Mouse (Mus musculus) limb, embryonic 13.5 days (tissue): ENCODE results near the gene Tspan1. TPM values are rescaled to one million over a fixed set of nuclear protein-coding genes. Genes with fewer than 3 reads are reported as not detected.

Experiments
- ATAC-seq: fragments of 200-750 bp; cut with Nextera tagmentation; 2 replicates; pipeline ENCODE4 v1.8.0; 2017; ENCODE audit warnings: low read depth, moderate number of reproducible peaks, moderate TSS enrichment; ENCODE audit not compliant: low FRiP score
- H3K27ac ChIP-seq: fragments of 300-500 bp; sonication (generic); 2 replicates; pipeline ENCODE4 v1.5.1; 2015; ENCODE audit warnings: inconsistent platforms, mild to moderate bottlenecking, moderate library complexity
- H3K27me3 ChIP-seq: fragments of 300-500 bp; sonication (generic); 2 replicates; pipeline ENCODE4 v1.6.1; 2015; ENCODE audit warnings: mild to moderate bottlenecking, inconsistent platforms
- H3K36me3 ChIP-seq: fragments of 300-500 bp; sonication (generic); 2 replicates; pipeline ENCODE4 v1.6.1; 2015; ENCODE audit warnings: inconsistent platforms, mild to moderate bottlenecking, moderate library complexity
- H3K4me1 ChIP-seq: fragments of 300-500 bp; sonication (generic); 2 replicates; pipeline ENCODE4 v1.6.1; 2015; ENCODE audit warnings: inconsistent platforms
- H3K4me2 ChIP-seq: fragments of 300-500 bp; sonication (generic); replicated peaks from 2 replicates; pipeline ENCODE4 v1.6.1; 2015; ENCODE audit warnings: inconsistent platforms, mild to moderate bottlenecking, moderate library complexity
- H3K4me3 ChIP-seq: fragments of 300-500 bp; sonication (generic); 2 replicates; pipeline ENCODE4 v1.5.1; 2015; ENCODE audit warnings: moderate library complexity, mild to moderate bottlenecking, inconsistent platforms
- H3K9ac ChIP-seq: fragments of 300-500 bp; sonication (generic); 2 replicates; pipeline ENCODE4 v1.6.1; 2015; ENCODE audit warnings: mild to moderate bottlenecking, inconsistent platforms
- H3K9me3 ChIP-seq: fragments of 300-500 bp; sonication (generic); 2 replicates; pipeline ENCODE4 v1.6.1; 2016; ENCODE audit warnings: inconsistent platforms
- WGBS: fragments of 180-500 bp; shearing (Covaris S2); methylation state at CpG from one replicate; pipeline ENCODE4 v1.1.7; 2015; 5-methylcytosine and 5-hydroxymethylcytosine counted together
- polyA plus RNA-seq: library from polyadenylated mRNA; unstranded; fragments of >200 nt; fragmentation: Nextera tagmentation; extraction: Ambion mirVana; gene quantifications from 2 replicates; pipeline ENCODE4 v1.2.1, GENCODE M21; 2015

Gene Tspan1
- polyA plus RNA-seq, 1 experiment from 2014 or later: 0.10 TPM

- no peak overlapping the region for H3K4me2 ChIP-seq
- H3K9ac ChIP-seq: no peak overlapping the region
- ATAC-seq: no peak
- no peak overlapping the region for H3K4me3 ChIP-seq
- peaks cover 15% of the 10 kb centered on the region for H3K4me1 ChIP-seq
- peaks cover 43% of the 10 kb centered on the region for H3K36me3 ChIP-seq
- H3K27me3 ChIP-seq: no peaks in the 10 kb centered on the region
- WGBS: 81% methylated on average over 4 of the region's 4 CpGs
- no peaks in the 10 kb centered on the region for H3K9me3 ChIP-seq
- no peak overlapping the region for H3K27ac ChIP-seq
Observed at GRCm38 (mm10) chr4:116162142-116162541, 5.3 kb downstream of the Tspan1 start.

DNA sequence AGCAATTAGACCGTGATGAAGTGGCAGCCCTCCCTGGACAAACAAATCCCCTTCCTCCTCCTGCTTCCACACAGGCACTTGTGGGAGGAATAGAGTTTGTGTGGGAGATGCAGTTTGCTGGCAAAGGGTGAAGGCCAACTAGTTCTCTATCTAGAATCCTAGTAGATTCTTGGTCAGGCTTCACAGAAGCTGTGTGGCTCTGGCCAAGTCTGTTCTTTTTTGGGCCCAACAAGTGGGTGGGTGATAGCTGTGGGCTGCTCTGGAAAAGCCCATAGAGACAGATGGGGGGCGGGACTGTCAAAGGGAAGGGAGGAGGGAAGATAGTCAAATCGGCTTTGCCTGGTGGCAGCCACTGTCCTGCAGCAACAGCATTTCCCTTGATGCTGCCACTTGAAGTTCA, 6.6 kb downstream of the Tspan1 start:
- no peak for ATAC-seq
- 78% methylated on average over 3 of the region's 3 CpGs for WGBS

DNA sequence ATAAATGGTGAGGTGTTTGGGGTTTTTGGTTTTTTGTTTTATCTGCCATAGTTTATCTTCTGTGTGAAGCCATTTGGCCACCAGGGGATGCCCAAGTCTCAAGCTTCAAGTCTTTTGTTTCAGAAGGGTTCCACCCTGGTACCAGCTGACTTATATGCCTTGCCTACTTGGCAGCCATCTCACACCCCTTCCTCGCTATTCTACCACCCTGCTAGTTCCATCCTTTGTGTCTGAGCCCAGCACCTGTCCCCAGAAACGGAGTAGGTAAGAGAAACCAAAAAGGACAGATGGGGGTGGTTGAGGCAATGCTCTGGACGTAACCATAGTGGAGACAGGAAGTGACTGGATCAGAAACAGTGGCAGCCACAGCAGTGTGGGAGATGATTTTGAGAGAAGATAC, 7.5 kb downstream of the Tspan1 start:
- Histone ChIP-seq H3K9me3 (no peaks in the 10 kb centered on the region), H3K27me3 (no peaks in the 10 kb centered on the region), H3K4me2 (no peak overlapping the region), H3K9ac (no peak overlapping the region), H3K27ac (no peak overlapping the region), H3K36me3 (peaks cover 66% of the 10 kb centered on the region), H3K4me3 (no peak overlapping the region), H3K4me1 (0 out of 2 replicates have a peak, but pooled peaks cover under 1% of the 10 kb centered on the region)
- 76% methylated on average over 3 of the region's 3 CpGs for WGBS
- no peak for ATAC-seq

More for the DNA sequence above, 6.6 kb downstream of the Tspan1 start:
- H3K27ac ChIP-seq: no peak overlapping the region
- no peak overlapping the region for H3K4me2 ChIP-seq
- H3K27me3 ChIP-seq: no peaks in the 10 kb centered on the region
- H3K9ac ChIP-seq: no peak overlapping the region
- peaks cover 57% of the 10 kb centered on the region for H3K36me3 ChIP-seq
- H3K4me1 ChIP-seq: peaks cover 9% of the 10 kb centered on the region
- no peaks in the 10 kb centered on the region for H3K9me3 ChIP-seq
- H3K4me3 ChIP-seq: no peak overlapping the region

DNA sequence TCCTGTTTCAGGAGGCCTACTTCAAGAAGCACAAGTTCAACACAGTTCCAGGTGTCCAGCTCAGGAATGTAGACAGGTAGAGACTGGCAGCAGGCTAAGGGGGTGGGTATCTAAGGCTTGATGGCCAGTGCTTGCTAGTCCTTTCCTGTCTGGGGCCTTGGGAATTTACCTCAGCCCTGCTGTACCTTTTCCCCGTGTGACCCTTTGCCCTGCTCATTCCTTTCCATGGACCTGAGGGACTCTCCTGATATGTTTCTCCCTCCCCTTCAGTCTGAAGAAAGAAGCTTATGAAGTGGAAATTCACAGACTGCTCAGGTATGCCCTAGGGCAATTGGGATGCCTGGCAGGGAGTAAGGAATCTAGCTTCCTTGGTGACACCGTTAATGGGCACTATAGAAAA, 9.5 kb downstream of the Tspan1 start:
- Histone ChIP-seq H3K27me3 (no peaks in the 10 kb centered on the region), H3K4me1 (no peaks in the 10 kb centered on the region), H3K9ac (no peak overlapping the region), H3K4me2 (no peak overlapping the region), H3K36me3 (peaks cover 86% of the 10 kb centered on the region), H3K9me3 (no peaks in the 10 kb centered on the region), H3K27ac (no peak overlapping the region), H3K4me3 (no peak overlapping the region)
- WGBS: 86% methylated on average over 2 of the region's 2 CpGs
- ATAC-seq: no peak

- Histone ChIP-seq H3K4me3 (no peak overlapping the region), H3K4me1 (peaks cover 14% of the 10 kb centered on the region), H3K4me2 (no peak overlapping the region), H3K9me3 (no peaks in the 10 kb centered on the region), H3K27ac (no peak overlapping the region), H3K36me3 (peaks cover 63% of the 10 kb centered on the region), H3K27me3 (no peaks in the 10 kb centered on the region), H3K9ac (peak overlapping the region; percentile 31; the same call in 1 of the 2 replicates)
- no peak for ATAC-seq
- 92% methylated on average over 15 of the region's 15 CpGs for WGBS
Observed at GRCm38 (mm10) chr4:116152702-116153101, 14.7 kb downstream of the Tspan1 start.

DNA sequence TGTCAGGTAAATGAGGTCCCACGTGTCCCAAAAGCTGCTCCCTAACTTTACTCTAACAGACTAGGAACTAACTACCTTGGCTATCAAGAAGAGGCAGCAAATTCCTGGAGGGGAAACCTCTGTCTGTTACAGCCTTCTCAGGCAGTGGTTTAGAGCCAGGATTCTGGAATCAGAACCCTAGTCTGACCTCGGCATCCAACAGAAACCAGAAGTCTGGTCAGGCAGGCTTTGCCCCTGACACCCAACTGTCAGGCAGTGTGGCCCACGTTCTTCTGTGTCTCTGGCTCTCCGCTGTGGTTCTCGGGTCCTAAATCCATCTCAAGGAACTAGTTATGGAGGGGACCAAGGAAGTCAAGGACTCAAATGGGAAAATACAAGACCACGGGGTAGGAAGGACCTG, 16.2 kb downstream of the Tspan1 start, which contains the start of gene Lurap1:
TSS of gene Lurap1 (minus strand) at position 101 of the 400 bp plus-strand sequence.
- Histone ChIP-seq H3K4me1 (peaks cover 14% of the 10 kb centered on the region), H3K27ac (peak within 1 kb of the TSS; percentile 84), H3K4me3 (peak within 1 kb of the TSS; percentile 77), H3K27me3 (no peaks in the 10 kb centered on the region), H3K9ac (peak within 1 kb of the TSS; percentile 94), H3K36me3 (peaks cover 48% of the 10 kb centered on the region), H3K9me3 (no peaks in the 10 kb centered on the region), H3K4me2 (peak within 1 kb of the TSS; percentile 88)
- WGBS: 73% methylated on average over 6 of the region's 6 CpGs
- no peak for ATAC-seq

DNA sequence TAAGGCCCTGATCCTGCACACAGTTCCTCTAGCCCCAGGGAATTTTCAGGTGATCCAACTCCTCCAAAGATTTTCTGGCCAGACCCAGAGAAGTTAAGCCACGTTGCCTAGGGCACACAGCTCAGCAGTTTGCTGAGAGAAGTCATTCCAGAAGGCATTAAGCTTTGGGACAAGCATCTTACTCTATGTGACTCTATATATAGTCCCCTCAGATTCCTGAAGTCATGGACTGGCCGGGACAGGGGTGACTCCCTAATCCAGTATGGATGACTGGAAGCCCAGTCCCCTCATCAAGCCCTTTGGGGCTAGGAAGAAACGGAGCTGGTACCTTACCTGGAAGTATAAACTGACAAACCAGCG, 16.6 kb downstream of the Tspan1 start:
- 14% methylated on average over 4 of the region's 4 CpGs for WGBS

DNA sequence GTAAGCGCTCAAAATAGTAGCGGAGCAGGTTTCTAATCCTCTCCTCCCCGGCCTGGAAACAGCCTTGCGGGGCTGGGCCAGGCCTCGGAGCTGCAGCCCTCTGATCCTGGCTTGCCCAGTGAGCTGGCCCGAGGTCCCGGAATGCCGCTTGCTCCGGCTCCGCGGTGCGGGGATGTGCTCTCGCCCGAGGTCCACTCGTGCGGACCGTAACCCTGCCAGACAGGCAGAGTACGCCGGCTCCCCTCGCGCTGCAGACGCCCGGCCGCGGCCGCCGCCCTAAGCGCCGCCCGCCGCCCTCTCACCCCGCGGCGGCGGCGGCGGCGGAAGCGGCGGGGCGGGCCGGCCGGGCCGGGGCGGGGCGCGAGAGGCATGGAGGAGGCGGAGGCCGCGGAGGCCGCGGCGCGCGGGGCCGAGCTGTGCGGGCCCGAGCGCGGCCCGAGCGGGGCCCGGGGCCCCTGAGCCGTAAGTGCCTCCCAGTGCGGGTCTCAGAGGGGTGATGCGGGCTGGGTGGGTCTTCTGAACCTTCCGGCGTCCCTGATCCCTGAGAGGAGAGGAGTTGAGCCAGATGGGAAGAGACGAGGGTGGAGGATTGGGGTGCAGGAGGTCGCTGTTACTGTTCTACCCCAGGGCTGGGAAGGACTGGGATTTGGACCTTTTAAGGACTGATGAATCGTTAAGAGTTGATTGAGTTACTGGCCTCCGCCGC, 17.1 kb downstream of the Tspan1 start:
- ATAC-seq: peak; percentile 93

More for the DNA sequence above, 16.6 kb downstream of the Tspan1 start:
- Histone ChIP-seq H3K4me3 (peak overlapping the region; percentile 77), H3K9ac (peak overlapping the region; percentile 94), H3K4me1 (peaks cover 14% of the 10 kb centered on the region), H3K9me3 (no peaks in the 10 kb centered on the region), H3K36me3 (peaks cover 44% of the 10 kb centered on the region), H3K27ac (peak overlapping the region; percentile 73; the same call in 1 of the 2 replicates), H3K27me3 (no peaks in the 10 kb centered on the region), H3K4me2 (peak overlapping the region; percentile 88)
- peak; percentile 38; the same call in 1 of the 2 replicates for ATAC-seq

GRCm38 (mm10) chr4:116149812-116150155, 17.6 kb downstream of the Tspan1 start:
- peak; percentile 9; the same call in 1 of the 2 replicates for ATAC-seq
- peaks cover 14% of the 10 kb centered on the region for H3K4me1 ChIP-seq
- H3K4me2 ChIP-seq: peak overlapping the region; percentile 88
- H3K27ac ChIP-seq: peak overlapping the region; percentile 84
- H3K36me3 ChIP-seq: peaks cover 34% of the 10 kb centered on the region
- no peaks in the 10 kb centered on the region for H3K9me3 ChIP-seq
- H3K4me3 ChIP-seq: peak overlapping the region; percentile 77
- peak overlapping the region; percentile 94 for H3K9ac ChIP-seq
- no peaks in the 10 kb centered on the region for H3K27me3 ChIP-seq
- 22% methylated on average over 6 of the region's 6 CpGs for WGBS

More for the DNA sequence above, 17.1 kb downstream of the Tspan1 start:
- peak overlapping the region; percentile 77 for H3K4me3 ChIP-seq
- H3K4me1 ChIP-seq: peaks cover 14% of the 10 kb centered on the region
- WGBS: under 1% methylated on average over 60 of the region's 73 CpGs
- peak overlapping the region; percentile 88 for H3K4me2 ChIP-seq
- H3K27ac ChIP-seq: peak overlapping the region; percentile 84
- peak overlapping the region; percentile 94 for H3K9ac ChIP-seq
- H3K9me3 ChIP-seq: no peaks in the 10 kb centered on the region
- H3K36me3 ChIP-seq: peaks cover 39% of the 10 kb centered on the region
- no peaks in the 10 kb centered on the region for H3K27me3 ChIP-seq

GRCm38 (mm10) chr4:116143891-116144717, 23.3 kb downstream of the Tspan1 start:
- Histone ChIP-seq H3K27me3 (peaks cover 12% of the 10 kb centered on the region), H3K4me1 (peaks cover 14% of the 10 kb centered on the region), H3K9ac (peak overlapping the region; percentile 81), H3K9me3 (no peaks in the 10 kb centered on the region), H3K4me3 (peak overlapping the region; percentile 78), H3K4me2 (peak overlapping the region; percentile 91), H3K27ac (no peak overlapping the region), H3K36me3 (no peaks in the 10 kb centered on the region)
- peak; percentile 82 for ATAC-seq
- under 1% methylated on average over 47 of the region's 47 CpGs for WGBS

DNA sequence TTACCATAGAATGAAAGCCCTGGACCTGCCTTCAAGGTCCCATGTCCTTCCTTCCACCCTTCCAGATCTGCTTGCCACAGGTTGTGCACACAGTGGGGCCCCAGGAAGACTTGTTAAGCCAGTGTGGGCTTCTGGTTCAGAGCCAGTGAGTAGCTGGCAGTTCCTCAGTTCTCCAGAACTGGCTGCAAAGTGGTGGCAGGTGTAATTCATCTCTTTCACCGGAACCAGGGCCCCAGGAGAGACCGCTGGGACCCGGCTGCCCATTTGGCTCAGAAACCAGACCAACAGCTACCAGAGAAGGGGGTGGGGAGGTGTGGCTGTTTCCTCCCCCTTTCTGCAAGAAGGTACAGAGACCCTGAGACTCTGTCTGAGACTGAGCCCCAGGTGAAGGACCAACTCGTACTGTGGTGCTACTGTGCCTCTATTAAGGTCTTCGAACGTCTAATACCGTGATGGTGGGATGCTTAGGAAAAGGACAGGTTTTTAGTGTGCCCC, 24.0 kb downstream of the Tspan1 start:
- peaks cover 12% of the 10 kb centered on the region for H3K27me3 ChIP-seq
- peak overlapping the region; percentile 78 for H3K4me3 ChIP-seq
- H3K27ac ChIP-seq: no peak overlapping the region
- H3K9ac ChIP-seq: peak overlapping the region; percentile 81
- H3K9me3 ChIP-seq: no peaks in the 10 kb centered on the region
- peak overlapping the region; percentile 91 for H3K4me2 ChIP-seq
- no peaks in the 10 kb centered on the region for H3K36me3 ChIP-seq
- ATAC-seq: no peak
- 4% methylated on average over 7 of the region's 7 CpGs for whole genome bisulfite sequencing
- H3K4me1 ChIP-seq: peaks cover 14% of the 10 kb centered on the region

GRCm38 (mm10) chr4:116142269-116142668, 25.1 kb downstream of the Tspan1 start:
- Histone ChIP-seq H3K4me1 (peaks cover 14% of the 10 kb centered on the region), H3K36me3 (no peaks in the 10 kb centered on the region; the same call in 1 of the 2 replicates)
- WGBS: 83% methylated on average over 7 of the region's 7 CpGs

More at GRCm38 (mm10) chr4:116142269-116142668, 25.1 kb downstream of the Tspan1 start:
- no peak overlapping the region for H3K9ac ChIP-seq
- H3K27me3 ChIP-seq: peaks cover 12% of the 10 kb centered on the region
- ATAC-seq: no peak
- no peak overlapping the region for H3K27ac ChIP-seq
- no peak overlapping the region for H3K4me3 ChIP-seq
- H3K4me2 ChIP-seq: no peak overlapping the region
- H3K9me3 ChIP-seq: no peaks in the 10 kb centered on the region
